In the genomic region with DNA sequence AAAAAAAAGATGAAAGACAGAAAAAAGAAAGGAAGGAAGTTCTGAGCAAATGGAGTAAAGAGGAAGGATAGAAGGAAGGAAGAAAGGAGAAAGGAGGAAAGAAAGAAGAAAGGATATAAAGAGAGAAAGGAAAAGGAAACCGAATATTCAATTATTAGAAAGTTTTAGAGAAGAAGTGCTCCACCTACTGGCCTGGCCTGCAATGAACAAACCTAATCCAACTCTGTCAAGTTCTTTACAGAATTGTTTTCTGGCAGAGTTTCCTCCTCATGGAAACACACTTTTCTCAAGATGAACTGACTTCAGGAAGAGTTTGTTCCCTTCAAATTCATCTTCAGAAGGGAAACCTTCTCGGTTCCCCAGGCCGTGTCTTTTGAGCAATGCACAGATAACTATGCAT, we compare ENCODE assay signal across 12 mouse cellular contexts. TPM values are rescaled to one million over a fixed set of nuclear protein-coding genes. Genes with fewer than 3 reads are reported as not detected.
DNase-seq lines count a peak whose midpoint lies in the region; ATAC-seq and TF ChIP-seq lines count a peak whose summit lies in the region.
"Had no signal": no experiment of that assay in that cellular context is flagged by ENCODE, and none has a peak within 500 bp of the region (broad histone marks: within the 10 kb centered on the region; RNA-seq: fewer than 3 reads in every experiment).

No protein-coding gene starts in this region.

- WGBS in intestine, postnatal 0 days: 37% methylated on average over 3 of the region's 3 CpGs
- 47% methylated on average over 3 of the region's 3 CpGs for WGBS in intestine, embryonic 16.5 days
- 45% methylated on average over 3 of the region's 3 CpGs for WGBS in thymus, adult 2 months
- 30% methylated on average over 3 of the region's 3 CpGs for WGBS in stomach, postnatal 0 days
- 40% methylated on average over 3 of the region's 3 CpGs for WGBS in intestine, embryonic 15.5 days

- no peak for TF ChIP-seq POLR2A in thymus, adult 2 months (IDR thresholded peaks at IDR 0.05; ENCODE audit: control insufficient read depth, extremely low read depth, insufficient read depth, low read length, poor library complexity)

- DNase-seq in thymus, adult 2 months: peak; percentile 11
- no peak for DNase-seq in thymus, postnatal 36 days
- peak; percentile 20 for DNase-seq in stomach, postnatal 0 days (ENCODE audit: low spot score)
- DNase-seq in ovary, postnatal 36 days (ENCODE audit: low spot score): no peak

- no peak for ATAC-seq in intestine, postnatal 0 days
- ATAC-seq in intestine, embryonic 16.5 days: no peak
- 0 out of 2 replicates have a peak, but pooled peaks have one; percentile 45 for ATAC-seq in common myeloid progenitor, adult 5-6 weeks (replicated peaks; ENCODE audit: low read depth, poor library complexity, severe bottlenecking)
- ATAC-seq in stomach, postnatal 0 days (ENCODE audit: low FRiP score, low TSS enrichment): no peak
- no peak for ATAC-seq in intestine, embryonic 15.5 days
- ATAC-seq: activated CD4-positive, CD25-positive, alpha-beta regulatory T cell, adult 4 months had no signal

- no peaks in the 10 kb centered on the region for H3K9me3 ChIP-seq in intestine, postnatal 0 days (ENCODE audit: control insufficient read depth)
- H3K9me3 ChIP-seq in intestine, embryonic 16.5 days (ENCODE audit: control insufficient read depth, low read length): no peaks in the 10 kb centered on the region
- H3K9me3 ChIP-seq in stomach, postnatal 0 days (ENCODE audit: control insufficient read depth, low read length): no peaks in the 10 kb centered on the region
- H3K9me3 ChIP-seq in intestine, embryonic 15.5 days: no peaks in the 10 kb centered on the region
- H3K9me3 ChIP-seq: neural tube, embryonic 15.5 days had no signal

- H3K4me2 ChIP-seq in intestine, postnatal 0 days (replicated peaks; ENCODE audit: low read depth): no peak overlapping the region
- H3K4me2 ChIP-seq in intestine, embryonic 16.5 days (ENCODE audit: low read depth, low read length): no peak overlapping the region
- no peak overlapping the region for H3K4me2 ChIP-seq in stomach, postnatal 0 days (replicated peaks; ENCODE audit: low read depth)
- H3K4me2 ChIP-seq in intestine, embryonic 15.5 days (replicated peaks): no peak overlapping the region
- H3K4me2 ChIP-seq: neural tube, embryonic 15.5 days had no signal

- no peak overlapping the region for H3K4me3 ChIP-seq in intestine, postnatal 0 days (ENCODE audit: low read depth, low read length)
- no peak overlapping the region for H3K4me3 ChIP-seq in intestine, embryonic 16.5 days (ENCODE audit: low read length)
- no peak overlapping the region for H3K4me3 ChIP-seq in thymus, adult 2 months (ENCODE audit: control insufficient read depth, insufficient read depth, low read length)
- H3K4me3 ChIP-seq in stomach, postnatal 0 days (ENCODE audit: low read depth, low read length): no peak overlapping the region
- H3K4me3 ChIP-seq in intestine, embryonic 15.5 days (replicated peaks): no peak overlapping the region
- H3K4me3 ChIP-seq: neural tube, embryonic 15.5 days had no signal

- no peaks in the 10 kb centered on the region for H3K4me1 ChIP-seq in intestine, postnatal 0 days (replicated peaks; ENCODE audit: control insufficient read depth, insufficient read depth, low read length)
- H3K4me1 ChIP-seq in intestine, embryonic 16.5 days (ENCODE audit: control insufficient read depth, insufficient read depth, low read length): no peaks in the 10 kb centered on the region
- no peaks in the 10 kb centered on the region for H3K4me1 ChIP-seq in thymus, adult 2 months (replicated peaks; ENCODE audit: control insufficient read depth, insufficient read depth, low read length)
- H3K4me1 ChIP-seq in stomach, postnatal 0 days (replicated peaks; ENCODE audit: control insufficient read depth, insufficient read depth): no peaks in the 10 kb centered on the region
- no peaks in the 10 kb centered on the region for H3K4me1 ChIP-seq in intestine, embryonic 15.5 days (replicated peaks)
- H3K4me1 ChIP-seq: neural tube, embryonic 15.5 days had no signal

- TF ChIP-seq CTCF in intestine, postnatal 0 days (IDR thresholded peaks at IDR 0.05; ENCODE audit: low read depth): peak; percentile 64
- TF ChIP-seq CTCF in thymus, adult 2 months (IDR thresholded peaks at IDR 0.05; ENCODE audit: borderline replicate concordance, control insufficient read depth, extremely low read depth, insufficient read depth, low read length, poor library complexity): no peak
- peak; percentile 68 for TF ChIP-seq CTCF in stomach, postnatal 0 days (IDR thresholded peaks at IDR 0.05; ENCODE audit: low read depth)

- H3K9ac ChIP-seq in intestine, postnatal 0 days (ENCODE audit: low read depth, low read length): no peak overlapping the region
- H3K9ac ChIP-seq in intestine, embryonic 16.5 days (ENCODE audit: low read depth, low read length): no peak overlapping the region
- H3K9ac ChIP-seq in stomach, postnatal 0 days (ENCODE audit: low read length): no peak overlapping the region
- no peak overlapping the region for H3K9ac ChIP-seq in intestine, embryonic 15.5 days
- H3K9ac ChIP-seq: neural tube, embryonic 15.5 days had no signal

- H3K27me3 ChIP-seq in intestine, postnatal 0 days (replicated peaks; ENCODE audit: control insufficient read depth, insufficient read depth, low read length): no peaks in the 10 kb centered on the region; the same call in 1 of the 2 replicates
- H3K27me3 ChIP-seq in intestine, embryonic 16.5 days (replicated peaks; ENCODE audit: control insufficient read depth, insufficient read depth, low read length): no peaks in the 10 kb centered on the region
- no peaks in the 10 kb centered on the region for H3K27me3 ChIP-seq in thymus, adult 2 months (ENCODE audit: control insufficient read depth, insufficient read depth, low read length)
- no peaks in the 10 kb centered on the region for H3K27me3 ChIP-seq in stomach, postnatal 0 days (ENCODE audit: control insufficient read depth, insufficient read depth, low read length)
- H3K27me3 ChIP-seq in intestine, embryonic 15.5 days (replicated peaks): no peaks in the 10 kb centered on the region
- H3K27me3 ChIP-seq: neural tube, embryonic 15.5 days had no signal

- H3K27ac ChIP-seq in intestine, postnatal 0 days (ENCODE audit: low read depth, low read length): no peak overlapping the region
- H3K27ac ChIP-seq in intestine, embryonic 16.5 days (ENCODE audit: low read length): no peak overlapping the region
- H3K27ac ChIP-seq in thymus, adult 2 months (ENCODE audit: control insufficient read depth, insufficient read depth, low read length): no peak overlapping the region
- no peak overlapping the region for H3K27ac ChIP-seq in stomach, postnatal 0 days (replicated peaks)
- no peak overlapping the region for H3K27ac ChIP-seq in intestine, embryonic 15.5 days
- H3K27ac ChIP-seq: neural tube, embryonic 15.5 days had no signal

- no peaks in the 10 kb centered on the region for H3K36me3 ChIP-seq in intestine, postnatal 0 days (ENCODE audit: control insufficient read depth, insufficient read depth)
- no peaks in the 10 kb centered on the region for H3K36me3 ChIP-seq in intestine, embryonic 16.5 days (ENCODE audit: control insufficient read depth, insufficient read depth, low read length)
- H3K36me3 ChIP-seq in thymus, adult 2 months (ENCODE audit: control insufficient read depth, insufficient read depth, low read length): no peaks in the 10 kb centered on the region
- no peaks in the 10 kb centered on the region for H3K36me3 ChIP-seq in stomach, postnatal 0 days (ENCODE audit: control insufficient read depth, insufficient read depth, low read length)
- H3K36me3 ChIP-seq in intestine, embryonic 15.5 days: no peaks in the 10 kb centered on the region
- H3K36me3 ChIP-seq: neural tube, embryonic 15.5 days had no signal

- no peak for TF ChIP-seq EP300 in stomach, postnatal 0 days (optimal IDR thresholded peaks at IDR 0.05)

RNA-seq across cellular contexts. Expression of a gene that starts 2.8 kb away (rescaled TPM):
- not detected in 2 replicates for polyA plus RNA-seq in intestine, postnatal 0 days (2015; fragmentation: Nextera tagmentation; extraction: Ambion mirVana)
- not detected in 2 replicates for polyA plus RNA-seq in intestine, embryonic 16.5 days (2015; fragmentation: Nextera tagmentation; extraction: Ambion mirVana)
- polyA plus RNA-seq in thymus, adult 2 months (2012; rRNA removed): not detected in 2 replicates
- not detected in 2 replicates for total RNA-seq in common myeloid progenitor, adult 5-6 weeks (2017)
- not detected in 2 replicates for polyA plus RNA-seq in stomach, postnatal 0 days (2015; fragmentation: Nextera tagmentation; extraction: Ambion mirVana)
- polyA plus RNA-seq in intestine, embryonic 15.5 days (2015; fragmentation: Nextera tagmentation; extraction: Ambion mirVana): not detected in 2 replicates
- total RNA-seq: heart, adult 18-20 months had no signal
- polyA plus RNA-seq: activated CD4-positive, CD25-positive, alpha-beta regulatory T cell, adult 4 months; liver, embryonic 16.5 days; neural tube, embryonic 15.5 days had no signal

RNA-seq across cellular contexts. Expression of a gene that starts 3.5 kb away (rescaled TPM):
- polyA plus RNA-seq in intestine, postnatal 0 days (2015; fragmentation: Nextera tagmentation; extraction: Ambion mirVana): not detected in 2 replicates
- polyA plus RNA-seq in intestine, embryonic 16.5 days (2015; fragmentation: Nextera tagmentation; extraction: Ambion mirVana): not detected in 2 replicates
- not detected in 2 replicates for polyA plus RNA-seq in thymus, adult 2 months (2012; rRNA removed)
- not detected in 2 replicates for total RNA-seq in common myeloid progenitor, adult 5-6 weeks (2017)
- polyA plus RNA-seq in stomach, postnatal 0 days (2015; fragmentation: Nextera tagmentation; extraction: Ambion mirVana): not detected in 2 replicates
- not detected in 2 replicates for polyA plus RNA-seq in intestine, embryonic 15.5 days (2015; fragmentation: Nextera tagmentation; extraction: Ambion mirVana)
- total RNA-seq: heart, adult 18-20 months had no signal
- polyA plus RNA-seq: activated CD4-positive, CD25-positive, alpha-beta regulatory T cell, adult 4 months; liver, embryonic 16.5 days; neural tube, embryonic 15.5 days had no signal

RNA-seq across cellular contexts. Expression of a gene that starts 11.1 kb away (rescaled TPM):
- polyA plus RNA-seq in intestine, postnatal 0 days (2015; fragmentation: Nextera tagmentation; extraction: Ambion mirVana): not detected in 2 replicates
- polyA plus RNA-seq in intestine, embryonic 16.5 days (2015; fragmentation: Nextera tagmentation; extraction: Ambion mirVana): not detected in 2 replicates
- polyA plus RNA-seq in thymus, adult 2 months (2012; rRNA removed): not detected in 2 replicates
- total RNA-seq in common myeloid progenitor, adult 5-6 weeks (2017): not detected in 2 replicates
- not detected in 2 replicates for polyA plus RNA-seq in stomach, postnatal 0 days (2015; fragmentation: Nextera tagmentation; extraction: Ambion mirVana)
- not detected in 2 replicates for polyA plus RNA-seq in intestine, embryonic 15.5 days (2015; fragmentation: Nextera tagmentation; extraction: Ambion mirVana)
- total RNA-seq: heart, adult 18-20 months had no signal
- polyA plus RNA-seq: activated CD4-positive, CD25-positive, alpha-beta regulatory T cell, adult 4 months; liver, embryonic 16.5 days; neural tube, embryonic 15.5 days had no signal

RNA-seq across cellular contexts. Expression of a gene that starts 11.6 kb away (rescaled TPM):
- polyA plus RNA-seq in intestine, postnatal 0 days (2015; fragmentation: Nextera tagmentation; extraction: Ambion mirVana): not detected in 2 replicates
- not detected in 2 replicates for polyA plus RNA-seq in intestine, embryonic 16.5 days (2015; fragmentation: Nextera tagmentation; extraction: Ambion mirVana)
- not detected in 2 replicates for polyA plus RNA-seq in thymus, adult 2 months (2012; rRNA removed)
- not detected in 2 replicates for total RNA-seq in common myeloid progenitor, adult 5-6 weeks (2017)
- not detected in 2 replicates for polyA plus RNA-seq in stomach, postnatal 0 days (2015; fragmentation: Nextera tagmentation; extraction: Ambion mirVana)
- polyA plus RNA-seq in intestine, embryonic 15.5 days (2015; fragmentation: Nextera tagmentation; extraction: Ambion mirVana): not detected in 2 replicates
- total RNA-seq: heart, adult 18-20 months had no signal
- polyA plus RNA-seq: activated CD4-positive, CD25-positive, alpha-beta regulatory T cell, adult 4 months; liver, embryonic 16.5 days; neural tube, embryonic 15.5 days had no signal

RNA-seq across cellular contexts. Expression of a gene that starts 19.1 kb away (rescaled TPM):
- polyA plus RNA-seq in intestine, postnatal 0 days (2015; fragmentation: Nextera tagmentation; extraction: Ambion mirVana): not detected in 2 replicates
- not detected in 2 replicates for polyA plus RNA-seq in intestine, embryonic 16.5 days (2015; fragmentation: Nextera tagmentation; extraction: Ambion mirVana)
- polyA plus RNA-seq in thymus, adult 2 months (2012; rRNA removed): not detected in 2 replicates
- not detected in 2 replicates for total RNA-seq in common myeloid progenitor, adult 5-6 weeks (2017)
- not detected in 2 replicates for polyA plus RNA-seq in stomach, postnatal 0 days (2015; fragmentation: Nextera tagmentation; extraction: Ambion mirVana)
- not detected in 2 replicates for polyA plus RNA-seq in intestine, embryonic 15.5 days (2015; fragmentation: Nextera tagmentation; extraction: Ambion mirVana)
- total RNA-seq: heart, adult 18-20 months had no signal
- polyA plus RNA-seq: activated CD4-positive, CD25-positive, alpha-beta regulatory T cell, adult 4 months; liver, embryonic 16.5 days; neural tube, embryonic 15.5 days had no signal

Comparison
In these comparisons a context has a peak if more than half of its experiments do, and no peak if none do; other contexts are left out.
1. DNase-seq: peak in thymus, adult 2 months (single experiment) and stomach, postnatal 0 days (single experiment); none in thymus, postnatal 36 days (0 of 2) and ovary, postnatal 36 days (single experiment).